Mouse (Mus musculus) MEL-GATA-1-ER (cell line): ENCODE measurements around the gene Limk1.
"Not testable (repeated sequence)": the region's sequence is repeated elsewhere in the genome, so short reads cannot be mapped to it uniquely, and the experiment has no call there.

Source experiments
- DNase-seq: peaks from one replicate; pipeline ENCODE4 v3.0.0-alpha.2; 2012; ENCODE audit warnings: low read depth; ENCODE audit errors: extremely low read depth

Limk1 gene

DNA sequence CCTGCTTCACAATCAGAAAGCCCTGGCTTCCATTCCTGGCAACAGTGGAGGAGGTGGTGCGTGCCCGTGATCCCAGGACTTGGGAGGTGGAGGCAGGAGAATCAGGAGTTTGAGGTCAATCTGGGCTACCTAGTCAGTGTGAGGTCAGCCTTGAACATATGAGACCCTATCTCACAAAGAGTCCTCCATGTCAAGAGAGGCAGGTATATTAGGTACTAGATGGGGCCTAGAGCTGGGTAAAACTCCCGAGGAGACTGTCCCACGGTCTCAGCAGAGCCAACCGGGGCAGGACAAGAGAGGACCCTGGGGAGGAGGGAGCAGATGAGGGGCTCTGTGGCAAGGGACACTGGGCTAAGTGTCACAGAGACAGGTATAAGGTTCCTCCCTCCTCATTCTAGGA, 10.9 kb downstream of the Limk1 start:
- no peak for DNase-seq

DNA sequence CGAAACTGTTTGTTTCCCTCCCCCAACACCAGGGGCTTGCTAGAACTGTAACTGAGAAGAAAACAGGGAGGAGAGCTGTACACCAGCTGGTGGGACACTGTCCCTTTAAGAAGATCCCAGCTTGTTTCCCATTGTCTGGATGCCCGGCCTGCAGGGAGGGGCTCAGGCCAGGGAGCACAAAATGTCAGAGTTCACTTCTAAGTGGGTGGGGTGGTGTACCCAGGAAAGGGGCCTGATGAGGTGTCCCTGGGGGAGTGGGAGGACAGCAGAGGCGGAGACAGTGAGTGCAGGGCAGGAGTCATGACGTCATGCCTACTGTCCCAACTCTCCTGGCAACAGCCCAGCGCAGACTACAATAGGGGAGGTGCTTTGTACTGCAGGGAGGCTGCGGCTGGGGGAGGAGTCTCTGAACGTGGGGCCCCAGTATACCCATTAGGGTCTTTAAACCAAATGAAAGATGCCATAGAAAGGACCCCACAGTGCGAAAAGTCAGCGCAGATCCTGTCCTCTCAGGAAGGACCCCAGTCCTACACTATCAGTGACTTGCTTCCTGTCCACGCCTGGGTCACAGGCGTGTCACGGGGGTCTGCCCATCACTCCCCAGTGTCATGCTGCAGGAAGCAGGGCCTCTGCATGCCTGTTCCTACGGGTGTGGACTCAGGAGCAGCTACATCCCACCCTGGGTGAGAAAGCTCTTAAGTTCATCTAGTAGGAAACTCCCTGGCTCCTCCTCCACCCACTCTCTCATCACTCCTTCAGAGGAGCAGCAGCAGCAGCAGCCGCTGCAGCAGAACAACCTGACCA, 12.2 kb downstream of the Limk1 start:
- DNase-seq, result no peak

DNA sequence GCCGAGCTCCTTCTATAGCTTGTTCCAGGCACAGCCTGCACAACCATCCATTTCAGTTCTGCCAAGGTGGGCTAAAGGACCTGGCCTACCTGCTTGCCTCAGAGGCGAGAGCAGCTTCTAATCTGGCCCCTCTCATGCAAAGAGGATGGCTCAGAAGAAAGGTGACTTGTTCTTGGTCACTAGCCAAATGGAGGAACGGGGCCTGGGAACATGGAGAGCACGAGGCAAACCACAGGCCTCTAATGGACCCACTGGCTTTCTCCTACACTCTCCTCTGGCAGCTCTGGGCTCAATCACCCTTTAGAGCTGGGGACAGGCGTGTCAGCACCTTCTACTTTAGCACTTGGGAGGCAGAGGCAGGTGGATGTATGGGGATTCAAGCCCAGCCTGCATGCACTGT, 13.4 kb downstream of the Limk1 start:
- no peak for DNase-seq

DNA sequence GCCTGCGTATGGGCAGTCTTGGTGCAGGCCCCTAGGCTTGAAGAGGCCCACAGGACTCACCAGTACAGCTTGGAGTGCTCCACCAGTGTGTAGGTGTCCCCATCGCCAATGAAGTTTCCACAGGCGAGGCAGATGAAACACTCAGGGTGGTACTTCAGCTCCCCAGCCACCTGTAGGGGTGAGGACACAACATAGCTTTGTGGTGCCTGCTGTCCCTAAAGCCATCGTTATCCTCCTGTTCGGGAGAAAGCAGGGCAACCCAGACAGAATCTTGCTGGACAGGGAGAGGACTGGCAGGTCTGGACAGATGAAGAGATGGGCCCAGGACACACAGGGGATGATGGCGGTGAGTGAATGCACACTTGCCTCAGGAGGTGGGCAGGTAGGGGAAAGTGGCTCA, 15.8 kb downstream of the Limk1 start:
- DNase-seq, result no peak

DNA sequence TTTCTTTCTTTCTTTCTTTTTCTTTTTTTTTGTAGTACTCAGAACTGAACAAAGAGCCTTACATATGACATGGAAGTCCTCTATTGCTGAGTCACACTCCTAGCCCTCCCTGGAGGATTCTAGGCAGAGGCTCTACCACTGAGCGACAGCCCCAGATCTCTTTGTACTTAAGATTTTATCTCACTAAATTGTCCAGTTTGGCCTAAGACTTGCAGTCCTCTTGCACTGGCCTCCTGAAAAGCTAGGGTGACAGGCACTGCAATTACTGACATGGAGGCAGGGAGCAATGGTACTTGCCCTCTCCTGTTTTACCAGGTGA, 16.2 kb downstream of the Limk1 start:
- no peak for DNase-seq

DNA sequence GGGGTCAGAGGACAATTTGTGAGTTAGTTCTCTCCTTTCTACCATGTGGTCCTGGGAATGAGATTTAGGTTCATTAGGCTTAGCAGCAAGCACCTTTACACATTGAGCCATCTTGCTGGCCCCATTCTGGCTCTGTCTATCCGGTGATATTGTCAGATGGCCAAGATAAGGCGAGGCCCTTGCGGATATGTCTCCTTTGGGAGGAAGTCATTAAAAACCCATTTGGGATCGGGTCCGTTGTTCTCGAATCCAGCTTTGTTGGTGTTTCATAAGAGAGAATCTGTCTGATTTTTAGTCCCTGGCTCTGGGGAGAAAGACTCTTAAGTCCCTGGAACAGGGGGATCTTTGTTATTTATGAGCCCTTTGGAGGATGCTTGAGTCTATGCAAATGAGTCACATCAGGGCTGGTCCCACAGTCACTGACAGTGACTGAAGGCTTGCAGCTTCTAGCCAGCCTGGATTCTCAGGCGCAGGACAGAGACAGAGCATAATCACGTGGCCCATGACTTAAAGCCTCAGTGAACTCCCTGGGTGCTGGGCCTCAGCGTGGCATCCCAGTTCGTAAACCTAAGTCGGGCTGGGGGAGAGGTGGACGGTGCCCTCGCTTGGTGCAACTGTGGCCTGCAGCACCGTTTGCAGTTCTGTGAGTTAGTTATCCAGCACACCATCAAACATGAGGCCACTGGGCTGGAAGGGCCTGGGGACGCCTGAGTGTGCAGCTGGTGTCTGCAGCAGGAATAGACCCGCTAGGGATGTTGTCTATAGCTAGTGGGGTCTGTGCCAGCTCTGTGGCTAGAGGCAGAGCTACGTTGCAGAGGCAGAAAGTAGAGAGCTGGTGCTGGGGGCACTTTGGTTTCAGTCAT, 16.8 kb downstream of the Limk1 start:
- DNase-seq, result no peak

DNA sequence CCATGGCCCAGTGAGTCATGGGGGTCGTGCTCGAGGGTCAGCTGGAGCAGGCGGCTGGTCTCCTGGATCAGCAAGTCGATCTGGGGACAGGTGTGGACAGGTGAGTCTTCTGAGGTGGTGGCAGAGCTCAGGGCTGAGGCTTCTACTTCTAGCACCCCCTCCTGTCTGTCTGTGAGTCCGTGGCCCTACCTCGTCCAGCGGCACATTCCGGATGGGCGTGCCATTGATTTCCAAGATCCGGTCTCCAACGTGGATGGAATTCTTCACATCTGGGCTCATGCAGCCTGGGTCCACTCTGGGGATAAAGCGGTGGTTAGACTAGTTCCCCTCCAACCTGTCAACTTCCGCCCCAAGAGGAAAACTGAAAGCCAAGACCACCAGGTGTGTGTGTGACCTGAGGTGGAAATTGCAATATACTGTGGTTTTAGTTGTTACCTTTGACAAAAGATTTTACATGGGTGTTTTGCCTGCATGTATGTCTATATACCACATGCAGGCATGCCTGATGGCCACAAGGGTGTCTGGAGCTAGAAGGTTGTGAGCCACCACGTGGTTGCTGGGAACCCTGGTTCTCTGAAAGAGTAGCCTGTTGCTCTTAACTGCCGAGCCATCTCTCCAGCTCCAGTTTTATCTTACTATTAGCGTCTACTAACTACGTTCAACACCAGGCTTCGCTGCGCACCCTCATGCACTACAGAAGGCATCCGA, 19.2 kb downstream of the Limk1 start:
- no peak for DNase-seq

DNA sequence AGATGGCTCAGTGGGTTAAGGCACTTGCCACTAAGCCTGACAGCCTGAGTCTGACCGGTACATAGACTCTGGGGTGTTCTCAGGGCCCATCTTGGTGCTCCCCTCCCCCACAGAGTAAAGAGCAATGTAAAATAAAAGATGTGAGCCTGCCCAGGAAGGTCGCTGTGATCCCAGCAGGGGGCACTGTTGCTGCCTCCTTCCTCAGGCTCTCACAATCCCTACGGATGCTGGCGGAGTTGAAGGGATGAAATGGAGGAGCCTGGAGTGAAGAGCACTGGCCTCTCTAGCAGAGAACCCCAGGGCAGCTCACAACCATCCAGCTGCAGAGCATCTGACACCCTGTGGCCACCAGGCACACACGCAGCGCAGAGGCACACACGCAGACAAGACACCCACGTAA, 19.9 kb downstream of the Limk1 start:
- DNase-seq, result no peak

DNA sequence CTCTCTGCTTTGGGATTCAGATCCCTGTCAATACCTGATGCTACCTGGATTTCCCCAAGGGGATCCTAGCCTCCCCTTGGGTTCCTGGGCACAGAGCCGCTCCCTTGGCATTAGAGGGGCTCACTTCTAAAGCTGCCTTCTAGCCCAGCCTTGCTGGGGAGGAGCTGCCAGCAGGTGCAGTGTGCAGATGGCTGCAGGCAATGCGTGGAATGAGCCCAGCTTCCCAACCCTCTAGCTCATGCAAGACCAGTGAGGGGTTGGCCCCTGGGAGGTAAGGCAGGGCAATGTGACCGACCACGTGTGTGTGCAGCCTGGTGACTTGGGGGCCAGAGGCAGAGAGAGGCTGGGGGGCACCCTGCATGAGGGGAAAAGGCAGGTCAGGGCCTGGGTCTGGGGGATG, 31.7 kb downstream of the Limk1 start:
- no peak for DNase-seq

DNA sequence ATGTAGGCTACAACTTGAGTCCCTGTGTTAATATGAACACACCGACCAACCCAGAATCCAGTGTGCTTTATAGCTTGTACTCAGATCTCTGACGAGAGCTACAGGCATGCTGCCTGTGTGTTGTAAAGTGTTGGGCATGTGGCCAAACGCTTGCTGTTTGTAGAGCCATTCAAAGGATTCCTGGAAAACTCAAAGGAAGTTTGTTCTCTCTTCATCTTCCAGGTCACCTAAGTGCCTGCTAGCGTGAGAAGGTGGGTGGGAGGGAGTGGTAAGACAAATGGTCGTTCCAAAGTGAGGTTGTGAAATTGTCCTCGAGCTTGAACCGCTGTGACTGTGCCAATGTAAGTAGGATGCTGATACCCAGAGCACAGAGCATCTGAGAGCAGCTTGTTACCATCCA, 36.4 kb downstream of the Limk1 start:
- DNase-seq, result no peak

DNA sequence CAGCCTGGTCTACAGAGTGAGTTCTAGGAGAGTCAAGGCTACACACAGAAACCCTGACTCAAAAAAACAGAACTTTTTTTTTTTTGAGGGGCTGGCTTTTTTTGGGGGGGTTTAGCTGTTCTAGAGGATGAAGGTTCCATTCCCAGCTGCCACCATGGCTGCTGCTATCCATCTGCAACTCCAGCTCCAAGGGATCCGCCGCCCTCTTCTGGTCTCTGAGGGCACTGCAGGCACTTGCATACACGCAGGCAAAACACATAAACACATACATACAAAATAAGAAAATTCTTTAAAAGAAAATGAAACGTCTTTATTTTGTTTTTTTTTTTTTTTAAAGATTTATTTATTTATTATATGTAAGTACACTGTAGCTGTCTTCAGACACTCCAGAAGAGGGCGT, 37.5 kb downstream of the Limk1 start:
- no peak for DNase-seq

DNA sequence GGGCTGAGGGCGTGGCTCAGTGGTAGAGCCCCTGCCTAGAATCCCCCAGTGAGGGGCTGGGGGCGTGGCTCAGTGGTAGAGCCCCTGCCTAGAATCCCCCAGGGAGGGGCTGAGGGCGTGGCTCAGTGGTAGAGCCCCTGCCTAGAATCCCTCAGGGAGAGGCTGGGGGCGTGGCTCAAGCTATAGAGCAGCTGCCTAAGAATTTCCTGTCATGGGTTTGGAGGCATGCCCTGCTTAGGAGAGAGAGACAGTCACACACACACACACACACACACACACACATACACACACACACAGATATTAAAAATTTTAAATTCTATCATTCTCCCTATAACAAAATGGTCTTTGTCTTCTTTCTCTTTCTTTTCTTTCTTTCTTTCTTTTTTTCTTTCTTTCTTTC, 39.4 kb downstream of the Limk1 start:
- not testable (repeated sequence) for DNase-seq

DNA sequence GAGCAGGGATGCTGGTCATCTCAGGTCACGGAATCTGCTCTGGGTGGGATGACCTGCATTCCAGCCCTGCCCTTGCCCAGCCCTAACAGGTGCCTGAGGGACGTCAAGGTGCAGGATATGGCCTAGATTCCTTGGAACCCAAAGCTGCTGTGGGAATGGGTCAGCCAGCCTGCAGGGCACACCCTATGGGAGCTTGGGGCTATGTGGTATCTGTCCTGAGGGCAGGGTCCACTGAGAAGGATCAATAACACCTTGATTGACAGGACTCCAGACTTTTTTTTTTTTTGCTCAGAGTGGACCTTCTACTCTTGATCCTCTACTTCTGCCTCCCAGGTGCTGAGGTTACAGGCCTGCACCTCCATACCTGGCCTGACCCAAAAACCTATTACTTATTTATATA, 41.0 kb downstream of the Limk1 start:
- no peak for DNase-seq

DNA sequence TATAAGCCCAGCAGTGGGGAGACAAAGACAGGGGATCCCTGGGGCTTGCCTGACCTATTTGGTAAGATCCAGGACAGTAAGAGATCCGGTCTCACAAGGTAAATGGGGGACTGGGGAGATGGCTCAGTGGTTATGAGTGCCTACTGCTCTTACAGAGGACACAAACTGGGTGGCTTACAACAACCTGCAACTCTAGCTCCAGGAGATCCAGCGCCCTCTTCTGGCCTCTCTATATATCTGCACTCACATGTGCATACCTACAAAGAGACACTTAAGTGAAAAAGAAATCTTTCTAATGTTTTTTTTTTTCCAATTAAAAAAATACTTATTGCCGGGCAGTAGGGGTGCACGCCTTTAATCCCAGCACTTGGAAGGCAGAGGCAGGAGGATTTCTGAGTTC, 41.9 kb downstream of the Limk1 start:
- no peak for DNase-seq

DNA sequence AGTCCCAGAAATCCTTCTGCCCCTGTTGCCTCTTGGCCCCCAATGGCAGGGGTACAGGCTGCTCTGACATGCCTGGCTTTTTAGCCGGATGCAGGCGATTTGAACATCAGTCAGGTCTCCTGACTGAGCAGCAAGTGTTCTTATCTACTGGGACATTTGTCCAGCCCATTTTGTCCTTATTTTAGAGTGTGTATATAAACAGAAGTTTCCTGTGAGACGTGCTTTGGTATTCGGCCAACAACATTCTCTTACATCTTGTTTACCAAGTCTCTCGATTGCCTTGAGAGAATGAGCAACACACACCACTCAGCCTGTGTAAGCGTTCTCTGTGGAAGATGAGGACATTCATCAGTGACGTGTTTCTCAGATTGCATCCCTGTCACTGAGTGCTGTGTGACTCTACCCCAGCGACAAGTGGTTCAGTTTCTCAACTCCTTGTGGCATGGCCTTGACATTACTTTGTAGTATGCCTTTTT, 43.7 kb downstream of the Limk1 start:
- no peak for DNase-seq

DNA sequence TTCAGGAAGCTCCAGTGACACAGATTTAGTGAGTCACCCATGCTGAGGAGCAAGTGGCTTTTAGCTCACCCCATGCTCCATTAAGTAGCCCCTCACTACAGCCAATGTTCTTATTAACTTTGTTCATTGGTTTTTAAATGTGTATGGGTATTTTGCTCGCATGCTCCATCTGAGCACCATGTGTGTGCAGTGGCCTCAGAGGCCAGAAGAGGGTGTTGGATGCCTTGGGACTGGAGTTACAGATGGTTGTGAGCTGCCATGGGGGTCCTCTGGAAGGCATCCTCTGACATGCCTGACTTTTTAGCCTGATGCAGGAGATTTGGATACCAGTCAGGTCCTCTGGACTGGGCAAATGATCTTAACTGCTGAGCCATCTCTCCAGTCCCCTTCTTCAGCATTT, 44.3 kb downstream of the Limk1 start:
- no peak for DNase-seq

DNA sequence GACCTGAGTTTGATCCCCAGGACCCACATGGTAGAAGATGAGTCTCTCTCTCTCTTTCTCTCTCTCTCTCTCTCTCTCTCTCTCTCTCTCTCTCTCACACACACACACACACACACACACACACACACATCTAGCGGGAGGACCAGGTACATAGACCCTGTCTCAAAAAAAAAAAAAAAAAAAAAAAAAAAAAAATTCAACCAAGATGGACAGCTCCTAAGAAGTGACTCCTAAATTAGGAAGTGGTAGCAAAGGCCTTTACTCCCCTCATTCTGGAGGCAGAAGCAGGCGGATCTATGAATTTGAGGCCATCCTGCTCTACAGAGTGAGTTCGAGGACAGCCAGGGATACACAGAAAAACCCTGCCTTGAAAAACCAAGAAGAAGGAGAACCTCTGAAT, 48.0 kb downstream of the Limk1 start:
- no peak for DNase-seq

DNA sequence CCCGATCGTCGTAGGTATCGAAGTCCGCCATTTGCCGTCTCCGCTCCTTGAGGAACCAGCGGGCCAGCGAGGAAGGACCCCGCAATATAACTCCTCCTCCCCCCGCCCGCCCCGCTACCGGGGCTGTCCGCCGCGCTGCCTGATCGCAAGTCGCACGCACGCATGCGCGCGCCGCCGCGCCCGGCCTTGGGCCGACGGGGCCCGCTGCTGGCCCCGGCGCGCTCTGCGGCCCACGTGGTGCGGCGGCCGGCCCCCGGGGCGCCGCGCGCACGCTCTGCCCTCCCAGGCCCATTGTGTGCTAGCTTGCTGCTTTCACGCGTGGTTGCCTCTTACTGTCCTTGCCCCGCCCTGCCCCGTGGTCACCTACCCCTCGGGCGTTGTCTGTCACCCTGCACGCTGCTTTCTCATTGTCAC, 49.1 kb downstream of the Limk1 start, which contains the start of gene Eif4h:
Gene Eif4h (minus strand): TSS at position 222 of the 414 bp plus-strand sequence.
- peak; percentile 83 for DNase-seq

DNA sequence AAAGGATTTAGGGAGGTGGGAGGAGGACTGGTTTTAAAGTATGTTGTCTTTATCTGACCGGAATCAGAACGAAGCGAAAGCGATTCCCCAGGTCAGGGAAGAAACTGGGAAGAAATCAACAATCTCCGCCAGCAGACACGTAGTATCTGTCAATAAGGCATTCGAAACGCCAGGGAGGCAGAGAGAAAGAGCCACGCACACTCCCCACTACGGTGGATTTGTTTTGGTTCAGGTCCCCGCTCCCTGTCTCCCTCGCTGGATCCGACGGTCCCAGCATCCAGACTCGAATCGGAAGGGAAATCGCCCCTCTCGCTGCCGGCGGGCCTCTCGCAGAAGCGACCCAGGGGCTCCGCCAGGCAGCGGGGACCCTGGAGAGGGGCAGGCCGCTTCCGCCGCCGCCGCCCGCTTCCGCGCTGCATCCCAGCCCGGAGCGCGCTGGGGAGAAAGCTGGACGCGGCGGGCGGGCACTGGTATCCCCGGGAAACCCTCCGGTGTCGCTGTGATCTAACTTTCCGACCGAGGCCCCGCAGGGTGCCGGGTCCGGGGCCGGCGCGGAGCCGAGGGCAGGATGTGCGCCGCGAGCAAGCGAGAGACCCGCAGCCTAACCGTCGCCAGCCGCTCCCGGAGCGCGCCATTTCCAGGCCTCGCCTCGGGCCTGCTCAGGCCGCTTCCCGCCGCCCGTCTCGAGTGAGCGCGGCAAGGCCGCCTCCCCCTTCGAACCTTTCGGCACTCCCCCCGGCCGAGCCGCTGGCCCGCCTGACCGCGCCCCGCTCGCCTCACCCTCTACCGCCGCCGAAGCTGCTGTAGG, 49.7 kb downstream of the Limk1 start:
- no peak for DNase-seq

DNA sequence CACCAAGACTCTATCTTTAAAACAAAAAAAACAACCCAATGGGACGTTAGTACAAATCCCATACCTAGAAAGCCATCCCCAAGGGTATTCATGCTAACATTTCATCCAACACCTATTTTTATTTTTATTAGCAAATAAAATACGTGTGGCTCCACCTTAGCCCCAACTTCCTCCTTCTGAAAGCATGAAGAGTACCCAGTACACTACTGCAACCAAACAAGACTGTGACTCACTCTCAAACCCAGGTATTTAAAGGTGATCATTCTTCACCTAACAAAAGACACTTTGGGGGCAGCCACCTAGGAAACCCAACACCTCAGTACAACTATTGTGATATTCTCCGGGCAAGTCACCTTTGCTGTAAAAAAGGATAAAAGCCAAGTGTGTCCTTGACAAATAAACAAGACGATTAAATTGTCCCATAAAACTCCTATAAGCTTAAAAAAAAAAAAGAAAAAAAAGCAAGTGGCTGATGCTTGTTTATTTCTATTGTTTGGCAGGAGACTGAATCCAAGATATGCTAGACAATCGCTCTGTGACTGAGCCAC, 50.5 kb downstream of the Limk1 start:
- peak; percentile 28 for DNase-seq

DNA sequence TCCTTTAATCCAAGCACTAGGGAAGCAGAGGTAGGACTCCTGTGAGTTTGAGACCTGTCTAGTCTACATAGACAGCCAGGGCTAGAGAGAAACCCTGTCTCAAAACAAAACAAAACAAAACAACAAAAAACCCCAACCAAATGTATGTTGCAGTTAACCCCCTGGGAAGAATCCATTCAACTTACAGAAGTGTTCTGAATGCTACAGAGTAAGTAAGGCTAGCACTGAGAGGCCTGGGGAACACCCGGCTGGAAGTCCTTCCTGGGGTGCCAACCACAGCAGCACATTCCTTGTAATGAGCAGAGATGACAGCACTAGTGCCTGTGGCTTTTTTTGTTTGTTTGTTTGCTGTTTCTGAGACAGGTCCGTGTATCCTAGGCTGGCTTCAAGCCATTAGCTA, 55.6 kb downstream of the Limk1 start:
- no peak for DNase-seq
